Mouse (Mus musculus) testis, adult 2 months (tissue): Measurements from ENCODE around the gene Sorbs1. TPM values are rescaled to one million over a fixed set of nuclear protein-coding genes. Genes with fewer than 3 reads are reported as not detected.
A peak's percentile ranks its signal among the peaks of the same experiment; 100 is the strongest.

Source experiments
- H3K27ac ChIP-seq: fragments of 200-500 bp; 2 replicates; pipeline ENCODE4 v1.5.1; 2012; ENCODE audit warnings: low read depth, low read length; ENCODE audit not compliant: control insufficient read depth, insufficient read depth
- H3K27me3 ChIP-seq: fragments of 200-500 bp; 2 replicates; pipeline ENCODE4 v1.6.1; 2012; ENCODE audit warnings: mild to moderate bottlenecking, low read length, moderate library complexity; ENCODE audit not compliant: control insufficient read depth, insufficient read depth
- H3K36me3 ChIP-seq: fragments of 200-500 bp; 2 replicates; pipeline ENCODE4 v1.6.1; 2012; ENCODE audit warnings: mild to moderate bottlenecking, low read length; ENCODE audit not compliant: control insufficient read depth, insufficient read depth
- H3K4me1 ChIP-seq: fragments of 200-500 bp; 2 replicates; pipeline ENCODE4 v1.6.1; 2012; ENCODE audit warnings: low read length; ENCODE audit not compliant: control insufficient read depth, insufficient read depth
- H3K4me3 ChIP-seq: fragments of 200-500 bp; 2 replicates; pipeline ENCODE4 v1.5.1; 2012; ENCODE audit warnings: low read depth, mild to moderate bottlenecking, low read length, moderate library complexity, mixed read lengths; ENCODE audit not compliant: control insufficient read depth
- CTCF ChIP-seq: fragments of 200-500 bp; IDR thresholded peaks from 2 replicates; pipeline ENCODE4 v1.5.1; 2012; ENCODE audit warnings: low read depth, mild to moderate bottlenecking, inconsistent platforms, low read length, moderate library complexity; ENCODE audit not compliant: control insufficient read depth, insufficient read depth, insufficient replicate concordance
- POLR2A ChIP-seq: fragments of 200-500 bp; IDR thresholded peaks from 2 replicates; pipeline ENCODE4 v1.6.1; 2012; ENCODE audit warnings: low read depth, mild to moderate bottlenecking, inconsistent platforms, low read length, moderate library complexity; ENCODE audit not compliant: control insufficient read depth
- polyA plus RNA-seq: library from polyadenylated mRNA; depleted of rRNA; stranded (reverse); fragments of >200 nt; gene quantifications from 2 replicates; pipeline ENCODE4 v1.2.3, GENCODE M21; 2012

Sorbs1 gene
- polyA plus RNA-seq, 1 experiment, result 13.0 TPM

DNA sequence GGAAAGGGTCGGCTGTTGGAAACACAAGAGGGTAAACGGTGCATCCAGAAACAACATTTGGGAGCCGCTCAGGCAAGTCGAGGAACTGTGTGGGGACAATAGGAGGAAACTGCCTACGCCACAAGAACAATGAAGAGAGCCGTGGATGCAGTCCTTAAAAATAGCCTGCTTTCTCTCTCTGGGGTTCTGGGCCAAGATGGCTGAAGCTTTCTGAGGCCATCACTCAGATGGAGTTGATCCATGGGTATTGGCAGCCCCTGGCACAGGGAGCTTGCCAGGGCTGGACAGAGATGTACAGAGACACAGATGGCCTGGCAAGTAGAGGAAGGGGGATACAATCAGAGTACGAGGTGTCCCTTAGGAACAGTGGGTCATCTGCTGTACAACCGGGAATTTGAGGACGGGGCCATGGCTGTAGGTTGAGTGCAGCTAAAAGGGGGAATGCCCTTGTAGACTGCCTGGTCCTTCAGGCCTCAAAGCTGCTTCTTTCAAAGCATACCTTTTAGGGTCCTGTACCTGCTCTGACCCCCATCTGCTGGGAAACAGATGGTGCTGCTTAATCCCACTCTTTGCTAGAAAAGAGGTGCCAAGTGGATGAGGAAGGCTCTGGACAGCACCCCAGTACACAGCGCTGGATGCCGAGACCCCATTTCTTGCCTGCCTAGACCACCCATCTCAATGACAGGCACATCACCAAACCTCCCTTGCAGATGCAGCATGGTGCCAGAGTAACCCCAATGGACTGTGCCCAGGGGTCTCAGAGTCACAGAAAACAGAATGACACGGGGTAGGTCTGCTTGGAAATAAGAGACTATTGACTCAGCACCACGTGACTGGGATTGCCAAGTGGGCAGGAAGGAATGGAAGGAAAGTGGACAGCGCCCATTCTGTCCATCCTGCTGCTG, 117.6 kb downstream of the Sorbs1 start:
- TF ChIP-seq CTCF (no peak), POLR2A (no peak)
- no peak overlapping the region for H3K4me3 ChIP-seq
- no peak overlapping the region; the same call in 1 of the 2 replicates for H3K27ac ChIP-seq

DNA sequence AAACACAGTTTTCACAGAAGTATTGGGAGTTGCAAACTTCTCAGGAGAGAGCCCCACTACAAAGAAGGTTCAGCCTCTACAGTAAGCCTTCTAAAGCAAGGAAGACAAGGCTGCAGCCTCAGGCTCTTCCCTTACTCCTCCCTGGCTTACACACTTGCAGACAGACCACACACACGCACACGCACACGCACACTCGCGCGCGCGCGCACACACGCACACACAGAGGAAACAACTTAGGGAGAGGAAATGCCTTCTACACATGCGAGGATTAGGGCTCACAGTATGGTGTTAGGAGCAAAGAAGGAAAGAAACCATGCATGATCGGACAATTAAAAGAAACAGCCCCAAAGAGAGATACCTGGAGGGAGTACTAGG, 118.3 kb downstream of the Sorbs1 start:
- Histone ChIP-seq H3K27ac (peak overlapping the region; percentile 61), H3K27me3 (no peaks in the 10 kb centered on the region), H3K4me1 (no peaks in the 10 kb centered on the region), H3K36me3 (no peaks in the 10 kb centered on the region), H3K4me3 (no peak overlapping the region)
- TF ChIP-seq POLR2A (no peak), CTCF (no peak)

More for the DNA sequence above, 117.6 kb downstream of the Sorbs1 start:
- Histone ChIP-seq H3K27me3 (no peaks in the 10 kb centered on the region), H3K36me3 (no peaks in the 10 kb centered on the region), H3K4me1 (no peaks in the 10 kb centered on the region)

- no peak for TF ChIP-seq CTCF
- TF ChIP-seq POLR2A, result no peak
- Histone ChIP-seq H3K27me3 (no peaks in the 10 kb centered on the region), H3K4me3 (no peak overlapping the region), H3K4me1 (no peaks in the 10 kb centered on the region), H3K27ac (peak overlapping the region; percentile 61), H3K36me3 (no peaks in the 10 kb centered on the region)
These were observed 118.8 kb downstream of the Sorbs1 start for GRCm38 (mm10) chr19:40394555-40395320.

DNA sequence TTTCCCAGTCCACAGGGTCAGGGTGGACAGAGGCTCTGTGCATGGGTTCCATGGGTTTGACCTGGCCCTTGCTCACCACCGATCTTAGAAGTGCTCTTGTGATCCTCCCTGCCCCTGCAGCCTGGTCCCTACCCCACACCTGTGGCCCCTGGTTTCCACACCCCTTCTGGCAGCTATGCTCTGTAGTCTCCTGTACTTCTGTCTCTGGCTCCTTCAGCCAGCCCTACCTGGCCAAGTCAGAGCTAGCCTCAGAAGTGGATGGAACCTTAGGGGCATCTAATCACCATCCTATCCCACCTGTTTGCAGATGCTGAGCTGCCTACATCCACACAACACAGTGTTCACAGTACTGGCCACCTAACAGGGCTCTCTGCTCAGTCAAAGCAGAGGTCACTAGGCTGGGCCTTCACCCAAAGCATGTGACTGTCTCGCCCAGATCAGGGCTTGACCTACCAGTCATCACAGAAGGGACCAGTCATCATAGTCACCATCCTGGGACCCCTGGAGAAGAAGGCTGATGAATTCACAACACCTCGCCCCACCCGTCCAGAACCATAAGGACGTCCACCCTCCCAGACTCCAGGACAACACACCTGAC, 120.7 kb downstream of the Sorbs1 start:
- no peak overlapping the region for H3K4me3 ChIP-seq
- TF ChIP-seq POLR2A (no peak), CTCF (no peak)
- H3K4me1 ChIP-seq, result no peaks in the 10 kb centered on the region
- no peaks in the 10 kb centered on the region for H3K27me3 ChIP-seq
- H3K36me3 ChIP-seq, result no peaks in the 10 kb centered on the region
- no peak overlapping the region for H3K27ac ChIP-seq

- Histone ChIP-seq H3K36me3 (no peaks in the 10 kb centered on the region), H3K4me3 (no peak overlapping the region), H3K4me1 (no peaks in the 10 kb centered on the region), H3K27me3 (no peaks in the 10 kb centered on the region), H3K27ac (no peak overlapping the region)
- TF ChIP-seq CTCF, result peak; percentile 96; the same call in 1 of the 2 replicates
- TF ChIP-seq POLR2A, result no peak
These were observed 122.1 kb downstream of the Sorbs1 start for GRCm38 (mm10) chr19:40391469-40391868.

- Histone ChIP-seq H3K27me3 (no peaks in the 10 kb centered on the region), H3K36me3 (no peaks in the 10 kb centered on the region), H3K4me3 (no peak overlapping the region), H3K27ac (no peak overlapping the region), H3K4me1 (no peaks in the 10 kb centered on the region)
- no peak for TF ChIP-seq CTCF
- TF ChIP-seq POLR2A, result no peak
These were observed 126.7 kb downstream of the Sorbs1 start for GRCm38 (mm10) chr19:40386916-40387315.

GRCm38 (mm10) chr19:40385334-40385733, 128.2 kb downstream of the Sorbs1 start:
- Histone ChIP-seq H3K36me3 (no peaks in the 10 kb centered on the region), H3K4me3 (no peak overlapping the region), H3K27ac (no peak overlapping the region), H3K4me1 (no peaks in the 10 kb centered on the region), H3K27me3 (no peaks in the 10 kb centered on the region)
- TF ChIP-seq CTCF (no peak), POLR2A (no peak)
